Mouse (Mus musculus) stomach, embryonic 14.5 days (tissue): ENCODE data around the gene Ak2. TPM values are rescaled to one million over a fixed set of nuclear protein-coding genes. Genes with fewer than 3 reads are reported as not detected.

Experiments used
- ATAC-seq: fragments of 200-750 bp; cut with Nextera tagmentation; 2 replicates; pipeline ENCODE4 v1.8.0; 2017; ENCODE audit warnings: low read depth, moderate TSS enrichment; ENCODE audit not compliant: insufficient number of reproducible peaks, insufficient read depth, low FRiP score
- H3K27ac ChIP-seq: fragments of 300-500 bp; sonication (generic); 2 replicates; pipeline ENCODE4 v1.5.1; 2014; ENCODE audit warnings: mild to moderate bottlenecking, low read length, moderate library complexity, mixed read lengths
- H3K27me3 ChIP-seq: fragments of 300-500 bp; sonication (generic); 2 replicates; pipeline ENCODE4 v1.6.1; 2014; ENCODE audit warnings: low read length, control low read depth, mixed read lengths; ENCODE audit not compliant: control insufficient read depth, insufficient read depth
- H3K36me3 ChIP-seq: fragments of 300-500 bp; sonication (generic); 2 replicates; pipeline ENCODE4 v1.6.1; 2014; ENCODE audit warnings: mild to moderate bottlenecking, control low read depth, low read length, moderate library complexity, mixed read lengths; ENCODE audit not compliant: control insufficient read depth, insufficient read depth
- H3K4me1 ChIP-seq: fragments of 300-500 bp; sonication (generic); 2 replicates; pipeline ENCODE4 v1.6.1; 2014; ENCODE audit warnings: low read length, control low read depth, mixed read lengths; ENCODE audit not compliant: control insufficient read depth, insufficient read depth
- H3K4me2 ChIP-seq: fragments of 300-500 bp; sonication (generic); replicated peaks from 2 replicates; pipeline ENCODE4 v1.6.1; 2014; ENCODE audit warnings: low read depth, low read length, control low read depth
- H3K4me3 ChIP-seq: fragments of 300-500 bp; sonication (generic); 2 replicates; pipeline ENCODE4 v1.5.1; 2014; ENCODE audit warnings: low read depth, low read length, control low read depth
- H3K9ac ChIP-seq: fragments of 300-500 bp; sonication (generic); replicated peaks from 2 replicates; pipeline ENCODE4 v1.6.1; 2014; ENCODE audit warnings: low read depth, mild to moderate bottlenecking, control low read depth, low read length, moderate library complexity, mixed read lengths
- H3K9me3 ChIP-seq: fragments of 300-500 bp; sonication (generic); 2 replicates; pipeline ENCODE4 v1.6.1; 2016; ENCODE audit warnings: low read depth, low read length, control low read depth; ENCODE audit not compliant: control insufficient read depth
- WGBS: fragments of 180-500 bp; shearing (Covaris S2); extraction: QIAGEN DNeasy Blood & Tissue Kit; methylation state at CpG from one replicate; pipeline ENCODE4 v1.1.7; 2014; 5-methylcytosine and 5-hydroxymethylcytosine counted together
- polyA plus RNA-seq: library from polyadenylated mRNA; unstranded; fragments of >200 nt; fragmentation: Nextera tagmentation; extraction: Ambion mirVana; gene quantifications from 2 replicates; pipeline ENCODE4 v1.2.1, GENCODE M21; 2014

Gene Ak2
- polyA plus RNA-seq, 1 experiment from 2014 or later, result 123 TPM

DNA sequence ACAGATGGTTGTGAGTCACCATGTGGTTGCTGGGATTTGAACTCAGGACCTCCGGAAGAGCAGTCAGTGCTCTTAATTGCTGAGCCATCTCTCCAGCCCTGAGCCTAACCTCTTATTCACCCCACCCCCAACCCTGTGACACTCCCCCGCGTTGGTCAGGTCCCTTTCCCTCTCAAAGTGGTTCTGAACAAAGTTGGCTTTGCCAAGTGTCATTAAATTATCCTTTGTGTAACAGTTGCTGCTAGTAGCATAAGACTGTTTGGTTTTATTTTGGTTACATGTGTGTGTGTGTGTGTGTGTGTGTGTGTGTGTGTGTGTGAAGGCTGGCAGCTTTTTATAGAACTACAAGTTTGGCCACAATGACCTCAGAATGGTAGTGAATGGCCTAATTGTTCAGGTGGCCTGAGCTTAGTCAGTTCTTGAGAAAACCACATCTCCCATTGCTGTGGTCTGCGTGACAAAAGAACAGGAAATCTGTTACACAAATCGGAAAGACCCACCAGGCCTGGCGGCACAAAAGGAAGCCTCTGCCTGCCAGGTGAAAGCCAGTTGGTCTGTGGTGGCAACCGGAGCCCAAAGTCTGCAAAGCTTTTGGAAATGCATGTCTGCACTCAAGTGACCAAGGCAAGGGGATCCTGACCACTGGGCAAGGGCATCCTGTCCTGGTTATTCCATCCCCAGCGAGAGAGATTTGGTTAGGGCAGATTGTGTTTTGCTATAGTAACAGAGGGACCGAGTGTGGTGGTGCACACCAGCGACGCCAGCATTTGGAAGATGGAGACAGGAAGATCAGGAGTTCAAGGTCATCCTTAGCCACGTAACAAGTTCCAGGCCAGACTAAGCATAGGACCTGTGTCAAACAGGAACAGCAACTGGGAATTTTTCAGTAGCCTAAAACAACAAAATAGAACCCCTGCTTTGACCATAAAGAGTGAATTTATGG, 10.6 kb upstream of the Ak2 start:
- Histone ChIP-seq H3K36me3 (no peaks in the 10 kb centered on the region), H3K4me3 (no peak overlapping the region), H3K27ac (no peak overlapping the region), H3K4me2 (no peak overlapping the region), H3K27me3 (no peaks in the 10 kb centered on the region), H3K9ac (no peak overlapping the region), H3K4me1 (no peaks in the 10 kb centered on the region), H3K9me3 (no peaks in the 10 kb centered on the region)
- WGBS, result 77% methylated on average over 12 of the region's 12 CpGs
- ATAC-seq, result no peak

DNA sequence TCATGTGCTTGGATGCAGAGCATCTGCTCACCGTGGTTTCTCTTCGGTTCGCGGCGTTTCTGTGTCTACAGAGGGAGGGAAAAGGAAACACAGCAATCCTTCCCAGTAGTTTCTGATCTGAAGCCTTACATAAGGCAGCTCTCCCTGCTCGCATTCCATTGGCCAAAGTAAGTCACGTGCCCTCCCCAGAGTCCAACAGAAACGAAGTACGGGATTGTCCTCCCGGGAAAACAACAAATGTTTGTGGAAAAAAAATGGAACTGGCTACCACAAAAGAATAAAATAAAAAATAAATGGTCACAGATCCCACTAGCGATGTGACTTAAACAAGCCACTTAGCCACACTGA, 10.0 kb upstream of the Ak2 start:
- Histone ChIP-seq H3K27ac (no peak overlapping the region), H3K9ac (no peak overlapping the region), H3K36me3 (no peaks in the 10 kb centered on the region), H3K9me3 (no peaks in the 10 kb centered on the region), H3K4me3 (no peak overlapping the region), H3K27me3 (no peaks in the 10 kb centered on the region), H3K4me2 (no peak overlapping the region), H3K4me1 (no peaks in the 10 kb centered on the region)
- no peak for ATAC-seq
- 79% methylated on average over 11 of the region's 11 CpGs for WGBS

GRCm38 (mm10) chr4:128983151-128983550, 8.6 kb upstream of the Ak2 start:
- no peak for ATAC-seq
- Histone ChIP-seq H3K9me3 (no peaks in the 10 kb centered on the region), H3K27ac (no peak overlapping the region), H3K4me1 (no peaks in the 10 kb centered on the region), H3K36me3 (no peaks in the 10 kb centered on the region), H3K4me2 (no peak overlapping the region), H3K27me3 (no peaks in the 10 kb centered on the region), H3K9ac (no peak overlapping the region), H3K4me3 (no peak overlapping the region)
- 40% methylated on average over 2 of the region's 2 CpGs for WGBS

DNA sequence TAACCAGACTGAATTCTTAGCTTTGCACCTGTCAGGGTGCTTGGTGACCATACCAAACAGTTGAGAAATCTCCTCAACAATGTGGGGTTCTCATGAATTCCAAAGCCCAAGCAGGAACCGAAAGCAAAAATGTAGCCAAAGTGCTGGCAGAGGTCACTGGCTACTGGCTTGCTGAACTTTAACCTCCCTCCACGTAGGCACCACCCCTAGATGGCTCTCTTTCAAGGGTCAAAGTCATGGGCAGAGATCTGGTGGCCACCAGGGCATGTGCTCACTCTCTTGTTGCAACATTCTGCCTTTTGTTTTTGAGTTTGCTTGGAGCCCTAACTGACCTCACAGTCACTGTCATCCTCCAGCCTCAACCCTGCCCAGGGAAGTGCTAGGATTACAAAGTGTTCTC, 8.1 kb upstream of the Ak2 start:
- H3K4me3 ChIP-seq, result no peak overlapping the region
- WGBS, result 42% methylated on average over 2 of the region's 2 CpGs
- no peak overlapping the region for H3K9ac ChIP-seq
- H3K4me1 ChIP-seq, result no peaks in the 10 kb centered on the region
- no peaks in the 10 kb centered on the region for H3K9me3 ChIP-seq
- no peak overlapping the region for H3K27ac ChIP-seq
- no peaks in the 10 kb centered on the region for H3K36me3 ChIP-seq
- no peak overlapping the region for H3K4me2 ChIP-seq
- no peak for ATAC-seq
- no peaks in the 10 kb centered on the region for H3K27me3 ChIP-seq

- Histone ChIP-seq H3K4me2 (no peak overlapping the region), H3K9ac (no peak overlapping the region), H3K9me3 (no peaks in the 10 kb centered on the region), H3K4me1 (no peaks in the 10 kb centered on the region), H3K27ac (no peak overlapping the region), H3K36me3 (no peaks in the 10 kb centered on the region), H3K4me3 (no peak overlapping the region), H3K27me3 (no peaks in the 10 kb centered on the region)
- 51% methylated on average over 3 of the region's 3 CpGs for WGBS
- ATAC-seq, result no peak
These were observed 7.2 kb upstream of the Ak2 start for GRCm38 (mm10) chr4:128984600-128984999.

DNA sequence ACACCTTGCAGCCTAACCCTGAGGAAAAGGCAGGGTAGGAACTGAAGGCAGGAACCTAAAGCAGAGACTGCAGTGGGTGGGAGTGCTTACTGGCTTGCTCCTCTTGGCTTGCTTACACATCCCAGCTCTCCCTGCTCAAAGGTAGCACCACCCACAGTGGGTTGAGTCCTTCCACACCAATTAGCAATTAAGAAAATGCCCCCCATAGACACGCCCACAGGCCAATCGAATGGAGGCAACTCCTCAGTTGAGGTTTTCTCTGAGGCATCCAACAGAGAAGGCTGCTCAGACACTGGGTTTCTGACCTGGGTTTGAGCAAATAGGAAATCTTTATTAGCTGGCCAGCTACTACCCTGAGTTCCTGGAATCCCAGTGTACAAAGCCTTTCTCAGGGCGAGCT, 2.8 kb upstream of the Ak2 start:
- WGBS, result 62% methylated on average over 3 of the region's 3 CpGs
- no peaks in the 10 kb centered on the region for H3K36me3 ChIP-seq
- H3K4me1 ChIP-seq, result peaks cover 1% of the 10 kb centered on the region; the same call in 1 of the 2 replicates
- no peak overlapping the region for H3K9ac ChIP-seq
- no peak for ATAC-seq
- H3K4me3 ChIP-seq, result no peak overlapping the region
- H3K27me3 ChIP-seq, result no peaks in the 10 kb centered on the region
- H3K27ac ChIP-seq, result no peak overlapping the region
- H3K9me3 ChIP-seq, result no peaks in the 10 kb centered on the region
- no peak overlapping the region for H3K4me2 ChIP-seq

- Histone ChIP-seq H3K36me3 (no peaks in the 10 kb centered on the region), H3K4me2 (no peak overlapping the region), H3K4me3 (no peak overlapping the region), H3K9ac (no peak overlapping the region), H3K4me1 (peaks cover 9% of the 10 kb centered on the region), H3K27ac (no peak overlapping the region), H3K9me3 (no peaks in the 10 kb centered on the region), H3K27me3 (no peaks in the 10 kb centered on the region)
- 58% methylated on average over 11 of the region's 11 CpGs for WGBS
- no peak for ATAC-seq
These were observed 2.1 kb upstream of the Ak2 start for GRCm38 (mm10) chr4:128989678-128990077.

GRCm38 (mm10) chr4:128992176-128992575, 418 bp downstream of the Ak2 start:
- WGBS, result 88% methylated on average over 3 of the region's 3 CpGs
- Histone ChIP-seq H3K27ac (no peak overlapping the region), H3K4me1 (peaks cover 19% of the 10 kb centered on the region), H3K36me3 (no peaks in the 10 kb centered on the region), H3K27me3 (no peaks in the 10 kb centered on the region), H3K9ac (no peak overlapping the region), H3K4me3 (no peak overlapping the region), H3K9me3 (no peaks in the 10 kb centered on the region), H3K4me2 (no peak overlapping the region)
- no peak for ATAC-seq
